Mouse (Mus musculus) limb, embryonic 11.5 days (tissue): Measurements from ENCODE around the gene A630023A22Rik. TPM values are rescaled to one million over a fixed set of nuclear protein-coding genes. Genes with fewer than 3 reads are reported as not detected.

ENCODE experiments used
- ATAC-seq: fragments of 200-750 bp; cut with Nextera tagmentation; 2 replicates; pipeline ENCODE4 v1.8.0; 2017; ENCODE audit warnings: low read depth; ENCODE audit not compliant: insufficient number of reproducible peaks, low FRiP score, low TSS enrichment
- DNase-seq: peaks from one replicate; pipeline ENCODE4 v3.0.0-alpha.2; 2015; ENCODE audit warnings: low spot score
- H3K27ac ChIP-seq: fragments of 300-500 bp; sonication (generic); replicated peaks from 2 replicates; pipeline ENCODE4 v1.5.1; 2014; ENCODE audit warnings: low read depth, mild to moderate bottlenecking, low read length
- H3K27me3 ChIP-seq: fragments of 300-500 bp; sonication (generic); 2 replicates; pipeline ENCODE4 v1.6.1; 2014; ENCODE audit warnings: mild to moderate bottlenecking, low read length, mixed read lengths; ENCODE audit not compliant: control insufficient read depth, insufficient read depth
- H3K36me3 ChIP-seq: fragments of 300-500 bp; sonication (generic); 2 replicates; pipeline ENCODE4 v1.6.1; 2014; ENCODE audit warnings: mild to moderate bottlenecking, low read length, moderate library complexity, mixed read lengths; ENCODE audit not compliant: control insufficient read depth, insufficient read depth
- H3K4me1 ChIP-seq: fragments of 300-500 bp; sonication (generic); 2 replicates; pipeline ENCODE4 v1.6.1; 2014; ENCODE audit warnings: low read length, mixed read lengths; ENCODE audit not compliant: control insufficient read depth, insufficient read depth
- H3K4me2 ChIP-seq: fragments of 300-500 bp; sonication (generic); 2 replicates; pipeline ENCODE4 v1.6.1; 2014; ENCODE audit warnings: low read depth, mild to moderate bottlenecking, moderate library complexity; ENCODE audit not compliant: severe bottlenecking
- H3K4me3 ChIP-seq: fragments of 300-500 bp; sonication (generic); 2 replicates; pipeline ENCODE4 v1.5.1; 2014; ENCODE audit warnings: low read depth, low read length
- H3K9ac ChIP-seq: fragments of 300-500 bp; sonication (generic); 2 replicates; pipeline ENCODE4 v1.6.1; 2014; ENCODE audit warnings: mild to moderate bottlenecking, low read length
- H3K9me3 ChIP-seq: fragments of 300-500 bp; sonication (generic); 2 replicates; pipeline ENCODE4 v1.6.1; 2016; ENCODE audit warnings: low read length; ENCODE audit not compliant: control insufficient read depth
- WGBS: fragments of 180-500 bp; shearing (Covaris S2); extraction: QIAGEN DNeasy Blood & Tissue Kit; methylation state at CpG from one replicate; pipeline ENCODE4 v1.1.7; 2014; 5-methylcytosine and 5-hydroxymethylcytosine counted together
- polyA plus RNA-seq: library from polyadenylated mRNA; unstranded; fragments of >200 nt; fragmentation: Nextera tagmentation; extraction: Ambion mirVana; gene quantifications from 2 replicates; pipeline ENCODE4 v1.2.1, GENCODE M21; 2014

A630023A22Rik gene
- polyA plus RNA-seq, 1 experiment from 2014 or later = not detected

GRCm38 (mm10) chr14:34077222-34077621 lies 25.3 kb downstream of the A630023A22Rik start:
- Histone ChIP-seq H3K4me1 (no peaks in the 10 kb centered on the region), H3K4me2 (no peak overlapping the region), H3K27me3 (no peaks in the 10 kb centered on the region), H3K36me3 (no peaks in the 10 kb centered on the region), H3K9me3 (no peaks in the 10 kb centered on the region), H3K4me3 (no peak overlapping the region), H3K27ac (no peak overlapping the region), H3K9ac (no peak overlapping the region)
- WGBS = 73% methylated on average over 5 of the region's 5 CpGs
- DNase-seq (no peak), ATAC-seq (no peak)

GRCm38 (mm10) chr14:34075346-34075745 lies 27.2 kb downstream of the A630023A22Rik start:
- H3K9me3 ChIP-seq = no peaks in the 10 kb centered on the region
- ATAC-seq = no peak
- H3K36me3 ChIP-seq = no peaks in the 10 kb centered on the region
- no peak overlapping the region for H3K27ac ChIP-seq
- no peak overlapping the region for H3K4me3 ChIP-seq
- H3K4me2 ChIP-seq = no peak overlapping the region
- H3K9ac ChIP-seq = no peak overlapping the region
- WGBS = 59% methylated on average over 4 of the region's 4 CpGs
- no peaks in the 10 kb centered on the region for H3K4me1 ChIP-seq
- no peaks in the 10 kb centered on the region for H3K27me3 ChIP-seq
- DNase-seq = no peak

GRCm38 (mm10) chr14:34071665-34072064 lies 30.9 kb downstream of the A630023A22Rik start:
- H3K27ac ChIP-seq = no peak overlapping the region
- H3K9me3 ChIP-seq = no peaks in the 10 kb centered on the region
- 52% methylated on average over 6 of the region's 6 CpGs for WGBS
- H3K4me3 ChIP-seq = no peak overlapping the region
- H3K9ac ChIP-seq = no peak overlapping the region
- peak; percentile 40 for DNase-seq
- no peaks in the 10 kb centered on the region for H3K27me3 ChIP-seq
- no peak for ATAC-seq
- H3K4me2 ChIP-seq = no peak overlapping the region
- no peaks in the 10 kb centered on the region for H3K4me1 ChIP-seq
- H3K36me3 ChIP-seq = no peaks in the 10 kb centered on the region

- DNase-seq (no peak), ATAC-seq (no peak)
- H3K27ac ChIP-seq = no peak within 1 kb of the TSS
- no peaks in the 10 kb centered on the region for H3K27me3 ChIP-seq
- H3K4me3 ChIP-seq = no peak within 1 kb of the TSS
- 80% methylated on average over 6 of the region's 6 CpGs for WGBS
- no peak within 1 kb of the TSS for H3K9ac ChIP-seq
- no peaks in the 10 kb centered on the region for H3K9me3 ChIP-seq
- no peaks in the 10 kb centered on the region for H3K36me3 ChIP-seq
- H3K4me2 ChIP-seq = no peak within 1 kb of the TSS
- H3K4me1 ChIP-seq = no peaks in the 10 kb centered on the region
Observed at GRCm38 (mm10) chr14:34052516-34052915, 50.0 kb downstream of the A630023A22Rik start, which contains the start of gene Antxrl. Antxrl (plus strand) TSS chr14:34052707.

GRCm38 (mm10) chr14:34050101-34050779 lies 52.3 kb downstream of the A630023A22Rik start:
- Histone ChIP-seq H3K4me2 (no peak overlapping the region), H3K9ac (no peak overlapping the region), H3K27ac (no peak overlapping the region), H3K9me3 (no peaks in the 10 kb centered on the region), H3K36me3 (no peaks in the 10 kb centered on the region), H3K4me3 (no peak overlapping the region), H3K27me3 (no peaks in the 10 kb centered on the region), H3K4me1 (no peaks in the 10 kb centered on the region)
- 65% methylated on average over 5 of the region's 5 CpGs for WGBS
- ATAC-seq = 0 out of 2 replicates have a peak, but pooled peaks have one; percentile 26
- DNase-seq = peak; percentile 22

GRCm38 (mm10) chr14:34043341-34043740 lies 59.2 kb downstream of the A630023A22Rik start:
- Histone ChIP-seq H3K36me3 (no peaks in the 10 kb centered on the region), H3K4me3 (no peak overlapping the region), H3K9ac (no peak overlapping the region), H3K4me2 (no peak overlapping the region), H3K27me3 (no peaks in the 10 kb centered on the region), H3K4me1 (no peaks in the 10 kb centered on the region), H3K9me3 (no peaks in the 10 kb centered on the region), H3K27ac (no peak overlapping the region)
- no peak for ATAC-seq
- no peak for DNase-seq
- 75% methylated on average over 3 of the region's 3 CpGs for WGBS

- Histone ChIP-seq H3K4me2 (no peak overlapping the region), H3K36me3 (no peaks in the 10 kb centered on the region), H3K4me3 (no peak overlapping the region), H3K27ac (no peak overlapping the region), H3K4me1 (no peaks in the 10 kb centered on the region), H3K9me3 (no peaks in the 10 kb centered on the region), H3K27me3 (no peaks in the 10 kb centered on the region), H3K9ac (no peak overlapping the region)
- ATAC-seq = no peak
- WGBS = 78% methylated on average over 4 of the region's 4 CpGs
- no peak for DNase-seq
Observed at GRCm38 (mm10) chr14:34041241-34041640, 61.3 kb downstream of the A630023A22Rik start.

- no peak for DNase-seq
- Histone ChIP-seq H3K4me3 (no peak overlapping the region), H3K27ac (no peak overlapping the region), H3K9me3 (no peaks in the 10 kb centered on the region), H3K9ac (no peak overlapping the region), H3K27me3 (no peaks in the 10 kb centered on the region), H3K4me1 (no peaks in the 10 kb centered on the region), H3K4me2 (no peak overlapping the region), H3K36me3 (no peaks in the 10 kb centered on the region)
- WGBS = 84% methylated on average over 8 of the region's 8 CpGs
- ATAC-seq = no peak
Observed at GRCm38 (mm10) chr14:34033841-34034610, 68.5 kb downstream of the A630023A22Rik start.
